Mouse (Mus musculus) right cerebral cortex, postnatal 14 days (tissue): Measurements from ENCODE around the gene Rab17.

Experiments used
- DNase-seq: peaks from one replicate; pipeline ENCODE4 v3.0.0; 2022

Rab17 gene

GRCm38 (mm10) chr1:90981346-90981745 lies 11.9 kb upstream of the Rab17 start:
- no peak for DNase-seq

DNA sequence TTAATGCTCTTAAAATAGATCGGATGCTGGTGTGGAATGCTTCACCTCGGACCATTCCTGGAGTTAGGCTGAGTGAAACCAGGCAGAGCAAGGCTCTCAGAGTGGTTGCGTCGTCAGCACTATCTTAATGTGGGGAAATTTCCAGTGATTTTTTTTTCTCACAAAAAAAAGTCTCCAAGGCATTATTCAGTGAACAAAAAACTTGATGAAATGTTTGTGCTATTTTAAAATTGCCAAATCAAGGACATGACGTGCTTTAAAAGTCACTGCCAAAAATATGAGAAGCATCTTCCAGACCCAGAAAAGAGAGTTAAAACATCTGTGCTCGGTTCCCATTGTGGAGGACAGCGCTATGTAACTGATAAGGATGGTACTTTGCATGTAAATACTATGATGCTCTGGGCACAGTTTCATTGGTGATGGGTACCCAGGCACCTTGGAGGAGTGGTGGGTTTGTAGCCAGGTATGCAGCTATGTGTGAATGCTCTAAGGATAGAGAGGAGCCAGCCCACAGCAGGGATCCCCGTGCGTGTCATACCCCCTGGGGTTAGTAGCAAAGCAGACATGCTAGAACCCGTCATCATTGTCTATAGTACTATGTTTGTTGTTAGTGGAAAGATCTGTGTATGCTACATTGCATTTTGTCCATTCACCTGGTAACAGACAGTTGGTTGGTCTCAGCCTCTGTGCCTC lies 11.3 kb upstream of the Rab17 start:
- DNase-seq = no peak

DNA sequence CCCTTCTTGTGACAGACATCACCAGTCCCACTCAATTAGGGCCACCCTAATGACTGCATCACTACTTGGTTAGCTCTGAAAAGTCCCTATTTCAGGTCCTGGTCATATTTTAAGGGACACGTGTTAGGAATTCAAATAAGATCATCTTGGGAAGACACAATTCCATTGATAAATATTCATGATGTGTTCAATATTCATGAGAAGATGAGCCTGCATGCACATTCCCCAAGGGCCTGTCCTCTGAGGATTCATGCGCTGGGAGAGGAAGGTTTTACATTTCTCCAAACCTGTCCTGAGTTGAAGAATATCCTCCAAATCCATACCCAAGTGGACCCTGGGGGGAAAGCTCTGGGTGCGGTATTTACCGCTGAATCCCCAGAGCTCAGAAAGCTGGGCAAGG lies 6.5 kb upstream of the Rab17 start:
- DNase-seq = no peak

- peak; percentile 54 for DNase-seq
Measured at GRCm38 (mm10) chr1:90974906-90975649, 5.6 kb upstream of the Rab17 start.

- no peak for DNase-seq
Measured at GRCm38 (mm10) chr1:90973574-90973911, 4.1 kb upstream of the Rab17 start.

DNA sequence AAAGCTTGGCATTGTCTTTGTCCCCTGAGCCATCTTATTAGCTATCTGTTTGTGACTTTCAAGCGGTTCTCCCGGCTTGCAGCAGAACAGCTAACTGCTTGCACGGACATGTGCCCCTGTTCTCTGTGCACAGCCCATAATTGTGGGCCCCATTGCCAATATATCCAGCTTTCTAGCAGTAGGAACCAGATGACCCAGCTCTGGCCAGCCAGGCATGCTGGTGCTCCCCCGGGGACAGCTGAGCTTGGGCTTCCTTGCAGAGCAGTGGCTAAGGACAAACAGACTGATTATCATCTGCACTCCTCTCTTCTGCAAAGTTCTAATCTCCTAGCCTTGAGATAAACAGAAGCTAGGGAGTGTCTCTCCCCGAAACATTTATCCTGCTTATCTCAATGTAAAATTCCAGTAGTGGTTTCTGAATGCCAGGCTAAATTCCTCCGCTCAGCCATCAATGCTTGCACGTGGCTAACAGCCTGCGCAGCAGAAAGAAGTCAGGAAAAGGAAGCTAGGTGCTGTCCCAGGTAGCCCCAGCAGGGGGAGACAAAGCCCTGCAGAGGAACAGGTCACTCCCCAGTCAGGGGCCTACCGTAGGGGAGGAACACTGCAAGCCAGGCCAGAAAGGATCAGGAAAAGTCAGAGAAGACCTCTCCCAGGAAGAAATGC lies 3.6 kb upstream of the Rab17 start:
- peak; percentile 96 for DNase-seq

DNA sequence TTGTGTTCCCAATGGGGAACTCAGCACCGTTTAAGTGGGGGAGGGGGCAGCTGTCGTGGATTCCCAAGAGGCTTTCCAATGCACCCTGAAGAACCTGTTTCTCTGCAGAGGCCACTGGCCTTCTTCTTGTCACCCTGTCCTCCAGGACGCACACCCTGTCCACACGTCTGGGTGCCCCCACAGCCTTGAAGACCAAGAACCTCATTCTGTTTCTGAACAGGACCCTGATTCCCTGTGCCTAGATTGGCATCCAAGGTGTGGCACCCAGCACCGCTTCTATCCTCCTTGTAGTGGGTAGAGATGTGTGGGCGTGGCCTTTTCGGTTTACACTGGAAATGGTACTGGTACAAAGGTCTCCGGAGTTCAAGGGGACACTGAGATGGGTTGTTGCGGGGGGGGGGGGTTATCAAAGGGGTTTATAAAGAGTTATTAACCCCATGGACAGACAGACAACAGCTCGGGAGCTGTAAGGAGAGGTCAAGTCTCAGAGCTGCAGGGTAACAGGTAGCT lies 475 bp upstream of the Rab17 start:
- no peak for DNase-seq

DNA sequence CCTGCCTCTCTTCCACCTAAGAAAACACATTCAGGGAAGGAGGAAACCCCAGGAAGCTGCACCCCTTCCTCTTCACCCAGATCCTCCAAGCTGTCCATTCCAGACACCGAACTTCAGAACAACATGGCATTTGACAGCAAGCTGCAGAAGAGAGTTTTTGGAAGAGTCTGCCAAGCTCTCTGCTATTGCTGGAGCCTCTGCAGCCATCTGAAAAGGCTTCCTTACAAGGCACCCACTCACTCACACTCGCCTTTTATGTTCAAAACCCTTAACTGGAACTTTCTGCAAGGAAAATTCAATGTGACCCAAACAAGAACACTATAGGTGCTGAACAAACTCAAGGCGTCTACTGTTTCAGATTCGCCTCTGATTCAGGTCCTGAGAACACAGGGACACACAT lies 812 bp downstream of the Rab17 start:
- DNase-seq = no peak

DNA sequence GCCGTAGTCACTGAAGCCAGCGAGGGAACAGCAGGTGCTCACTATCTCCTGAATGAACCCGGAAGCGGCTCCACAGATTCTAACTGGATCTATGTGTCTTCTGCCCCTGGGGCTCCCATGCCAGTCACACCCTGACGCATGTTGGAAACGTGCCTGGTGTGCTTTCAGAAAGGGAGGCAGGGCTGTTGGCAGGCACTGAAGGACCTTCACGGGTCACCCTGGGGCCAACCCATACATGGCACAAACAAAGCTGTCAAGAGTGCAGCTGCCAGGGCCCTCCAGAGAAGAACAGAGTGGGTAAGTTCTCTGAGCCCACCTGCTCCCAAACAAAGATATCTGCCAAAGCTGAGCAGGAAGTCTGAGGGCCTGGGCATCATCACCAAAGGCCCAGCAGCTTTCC lies 1.9 kb downstream of the Rab17 start:
- no peak for DNase-seq

DNA sequence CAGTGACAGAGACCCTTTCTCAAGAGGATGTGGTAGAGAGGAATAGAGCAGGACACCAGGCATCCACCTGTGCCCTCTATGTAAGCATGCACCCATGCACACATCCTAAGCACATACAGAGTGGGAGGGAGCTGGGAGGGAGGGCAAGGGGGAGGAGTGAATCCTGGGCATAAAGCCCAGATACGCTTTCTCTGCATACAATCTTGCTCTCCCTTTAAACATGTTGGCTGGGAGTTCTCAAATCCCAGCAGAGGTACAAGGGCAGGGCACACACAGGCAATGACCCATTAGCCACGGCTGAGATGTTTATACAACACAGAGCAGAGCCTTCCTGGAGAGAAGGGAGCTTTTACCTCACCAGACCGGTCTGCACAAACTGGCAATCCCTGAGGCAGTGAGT lies 6.5 kb downstream of the Rab17 start:
- DNase-seq = no peak

DNA sequence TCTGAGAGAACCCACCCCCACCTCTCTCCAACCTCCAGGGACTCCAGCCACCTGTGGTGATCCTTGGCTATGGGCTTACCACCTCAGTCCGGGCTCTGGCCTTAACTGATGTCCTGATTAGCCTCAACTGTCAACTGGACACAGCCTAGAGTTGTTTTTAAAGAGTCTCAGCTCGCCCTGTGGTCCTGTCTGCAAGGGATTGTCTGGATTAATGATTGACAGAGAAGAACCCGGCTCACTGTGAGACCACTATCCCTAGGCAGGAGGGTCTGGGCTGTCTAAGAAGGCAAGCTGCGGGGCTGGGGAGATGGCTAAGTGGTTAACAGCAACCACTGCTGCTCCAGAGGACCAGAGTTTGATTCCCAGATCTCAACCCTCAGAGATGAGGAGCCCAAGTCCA lies 6.9 kb downstream of the Rab17 start:
- no peak for DNase-seq

DNA sequence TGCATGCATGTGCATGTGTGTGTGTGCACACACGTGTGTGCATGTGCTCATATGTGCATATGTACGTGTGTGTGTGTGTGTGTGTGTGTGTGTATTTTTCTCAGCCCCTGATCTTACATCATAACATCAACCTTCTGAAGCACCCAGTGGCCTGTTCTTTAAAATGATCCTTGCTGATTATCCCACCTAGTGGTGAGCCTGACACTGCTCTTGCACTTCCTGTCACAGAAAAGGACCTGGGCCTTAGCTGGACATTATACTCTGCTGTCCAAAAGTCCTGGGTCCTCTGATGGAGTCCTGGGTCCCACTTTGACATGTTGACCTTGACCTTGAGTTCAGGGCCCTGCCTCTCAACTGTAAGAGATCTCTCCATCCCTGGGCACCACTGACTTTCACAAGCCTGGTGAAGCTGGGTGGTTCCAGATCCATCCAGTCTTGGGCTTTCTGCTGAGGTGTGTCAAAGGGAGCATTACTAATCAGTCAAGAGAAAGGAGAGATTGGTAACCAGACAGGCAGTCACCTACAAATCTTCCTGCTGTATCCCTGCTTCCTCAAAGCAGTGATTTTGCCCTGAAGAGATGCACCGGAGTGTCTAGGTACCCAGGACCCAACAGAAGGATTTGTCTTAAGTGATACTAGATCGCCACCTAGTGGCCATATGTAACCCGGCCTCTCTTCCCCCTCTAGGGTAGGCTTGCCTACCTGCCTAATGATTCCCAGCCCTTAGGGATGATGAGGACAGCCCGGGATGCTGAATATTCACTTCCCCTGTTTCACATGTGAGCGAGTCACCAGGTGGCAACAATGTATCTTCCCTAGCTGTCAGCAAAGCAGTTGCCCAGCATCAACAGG lies 13.0 kb downstream of the Rab17 start:
- peak; percentile 67 for DNase-seq

- DNase-seq = no peak
Measured at GRCm38 (mm10) chr1:90953688-90954087, 15.8 kb downstream of the Rab17 start.

- DNase-seq = no peak
Measured at GRCm38 (mm10) chr1:90952808-90953207, 16.7 kb downstream of the Rab17 start, which contains the start of gene Prlh. Gene Prlh (plus strand): TSS chr1:90953108.

- no peak for DNase-seq
Measured at GRCm38 (mm10) chr1:90951670-90952069, 17.8 kb downstream of the Rab17 start.

GRCm38 (mm10) chr1:90949309-90949708 lies 20.2 kb downstream of the Rab17 start:
- DNase-seq = no peak

GRCm38 (mm10) chr1:90947252-90947651 lies 22.2 kb downstream of the Rab17 start:
- no peak for DNase-seq

- no peak for DNase-seq
Measured at GRCm38 (mm10) chr1:90945171-90945570, 24.3 kb downstream of the Rab17 start.

DNA sequence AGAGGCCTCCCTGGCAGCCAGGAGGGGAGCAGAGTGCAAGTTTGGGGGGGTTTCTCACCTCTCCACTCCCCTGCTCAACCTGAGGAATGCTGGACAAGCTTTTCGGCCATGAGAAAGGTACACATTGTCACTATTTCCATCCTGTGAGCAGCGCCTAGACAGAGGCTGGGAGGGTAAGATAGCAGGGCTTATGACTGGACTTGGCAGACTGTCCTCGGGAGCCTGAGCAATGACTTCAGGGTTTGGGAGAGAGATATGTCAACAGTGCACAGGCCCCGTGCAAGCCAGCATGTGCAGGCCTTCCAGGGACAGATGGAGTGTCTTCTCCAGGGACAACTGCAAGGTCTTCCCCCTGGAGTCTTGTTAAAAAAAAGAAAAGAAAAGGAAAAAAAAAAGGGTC lies 29.5 kb downstream of the Rab17 start:
- DNase-seq = no peak

GRCm38 (mm10) chr1:90936990-90937389 lies 32.5 kb downstream of the Rab17 start:
- DNase-seq = no peak

GRCm38 (mm10) chr1:90933001-90933400 lies 36.5 kb downstream of the Rab17 start:
- DNase-seq = no peak

DNA sequence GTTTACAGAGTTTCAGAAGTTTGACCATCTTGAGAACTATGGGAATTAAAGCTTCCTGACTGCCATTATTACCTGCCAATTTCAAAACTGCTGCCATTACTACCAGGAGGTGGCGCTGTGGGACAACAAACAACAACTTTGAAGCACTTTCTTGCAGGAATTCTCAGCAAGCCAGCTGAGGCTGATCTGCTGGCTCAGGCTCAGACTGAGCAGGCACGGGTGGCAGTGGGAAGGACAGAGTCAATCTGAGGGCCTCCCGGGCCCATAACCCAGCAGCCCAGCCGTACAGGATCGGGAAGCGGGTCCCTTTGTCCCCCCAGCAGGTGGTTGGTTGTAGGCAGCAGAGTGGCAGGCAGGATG lies 40.9 kb downstream of the Rab17 start:
- peak; percentile 86 for DNase-seq

DNA sequence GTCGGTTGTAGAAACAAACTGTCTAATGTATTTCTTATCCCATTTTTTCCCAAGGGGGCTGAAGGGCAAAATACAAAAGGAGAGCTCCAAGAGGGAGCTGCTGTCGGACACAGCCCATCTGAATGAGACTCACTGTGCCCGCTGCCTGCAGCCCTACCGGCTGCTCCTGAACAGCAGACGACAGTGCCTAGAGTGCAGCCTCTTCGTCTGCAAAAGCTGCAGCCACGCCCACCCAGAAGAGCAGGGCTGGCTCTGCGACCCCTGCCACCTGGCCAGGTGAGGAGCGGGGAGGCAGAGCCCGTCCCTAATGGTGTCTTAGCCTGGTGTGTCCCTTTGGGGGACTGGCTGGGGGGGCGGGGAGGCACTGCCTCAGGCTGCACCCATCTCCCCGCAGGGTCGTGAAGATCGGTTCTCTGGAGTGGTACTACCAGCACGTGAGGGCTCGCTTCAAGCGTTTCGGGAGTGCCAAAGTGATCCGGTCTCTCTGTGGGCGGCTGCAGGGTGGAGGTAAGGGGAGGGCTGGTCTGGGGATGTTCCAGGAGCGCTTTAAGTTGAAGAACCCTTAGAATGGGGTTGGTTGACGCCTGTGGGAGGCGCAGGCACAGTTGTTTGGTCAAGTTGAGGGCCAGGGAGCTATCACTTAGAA lies 41.4 kb downstream of the Rab17 start:
- DNase-seq = no peak
